Mouse (Mus musculus): ENCODE measurements around the gene St3gal6. TPM values are rescaled to one million over a fixed set of nuclear protein-coding genes. Genes with fewer than 3 reads are reported as not detected.

St3gal6 gene
- 10 to 100 TPM; 21.2 to 22.6 TPM for total RNA-seq (2021)
- long read RNA-seq, experiment 1, full-length matches to known transcripts = 3 of 6 reads
- long read RNA-seq, experiment 1, partial matches to known transcripts = 1 of 6 reads
- long read RNA-seq, experiment 1, other reads (novel, unspliced or antisense) = 2 of 6 reads
- long read RNA-seq, experiment 2, full-length matches to known transcripts = 3 of 8 reads
- long read RNA-seq, experiment 2, partial matches to known transcripts = 1 of 8 reads
- long read RNA-seq, experiment 2, other reads (novel, unspliced or antisense) = 4 of 8 reads

GRCm38 (mm10) chr16:58523972-58524850 lies at the start of gene St3gal6:
St3gal6 (minus strand) TSS chr16:58524243.
- intact Hi-C loops (cut with DNase I) = loop anchor here (5.0 kb wide), 2 partner anchors 98 to 203 kb away; partner anchors contain the start of gene Cldnd1
- H3K27ac ChIP-seq = peak within 1 kb of the TSS; percentile 90
- H3K4me3 ChIP-seq = peak within 1 kb of the TSS; percentile 57
- no peak for TF ChIP-seq CTCF (IDR thresholded peaks at IDR 0.05)
- no peak for DNase-seq (ENCODE audit: extremely low spot score in 1 of 2, low spot score in 2 of 2)

- Histone ChIP-seq H3K4me3 (no peak overlapping the region), H3K27ac (no peak overlapping the region)
- no peak for TF ChIP-seq CTCF (IDR thresholded peaks at IDR 0.05)
- intact Hi-C loops (cut with DNase I) = no loop called here
- no peak for DNase-seq (ENCODE audit: extremely low spot score in 1 of 2, low spot score in 2 of 2)
Observed at GRCm38 (mm10) chr16:58570694-58571264, 46.7 kb upstream of the St3gal6 start.

- intact Hi-C loops (cut with DNase I) = no loop called here
- no peak for DNase-seq (ENCODE audit: extremely low spot score in 1 of 2, low spot score in 2 of 2)
- H3K4me3 ChIP-seq = no peak overlapping the region
- H3K27ac ChIP-seq = no peak overlapping the region
- TF ChIP-seq CTCF (IDR thresholded peaks at IDR 0.05) = no peak
Observed at GRCm38 (mm10) chr16:58561196-58561595, 37.2 kb upstream of the St3gal6 start.

GRCm38 (mm10) chr16:58556067-58556830 lies 32.2 kb upstream of the St3gal6 start:
- no peak overlapping the region for H3K27ac ChIP-seq
- TF ChIP-seq CTCF (IDR thresholded peaks at IDR 0.05) = no peak
- intact Hi-C loops (cut with DNase I) = no loop called here
- no peak for DNase-seq (ENCODE audit: extremely low spot score in 1 of 2, low spot score in 2 of 2)
- H3K4me3 ChIP-seq = no peak overlapping the region

GRCm38 (mm10) chr16:58554673-58555072 lies 30.6 kb upstream of the St3gal6 start:
- DNase-seq (ENCODE audit: extremely low spot score in 1 of 2, low spot score in 2 of 2) = no peak
- Histone ChIP-seq H3K27ac (no peak overlapping the region), H3K4me3 (no peak overlapping the region)
- TF ChIP-seq CTCF (IDR thresholded peaks at IDR 0.05) = no peak
- intact Hi-C loops (cut with DNase I) = no loop called here

GRCm38 (mm10) chr16:58548042-58548441 lies 24.0 kb upstream of the St3gal6 start:
- Histone ChIP-seq H3K27ac (no peak overlapping the region), H3K4me3 (no peak overlapping the region)
- intact Hi-C loops (cut with DNase I) = no loop called here
- no peak for TF ChIP-seq CTCF (IDR thresholded peaks at IDR 0.05)
- DNase-seq (ENCODE audit: extremely low spot score in 1 of 2, low spot score in 2 of 2) = no peak

GRCm38 (mm10) chr16:58546128-58546527 lies 22.1 kb upstream of the St3gal6 start:
- DNase-seq (ENCODE audit: extremely low spot score in 1 of 2, low spot score in 2 of 2) = no peak
- no peak for TF ChIP-seq CTCF (IDR thresholded peaks at IDR 0.05)
- intact Hi-C loops (cut with DNase I) = no loop called here
- no peak overlapping the region for H3K27ac ChIP-seq
- H3K4me3 ChIP-seq = no peak overlapping the region

- intact Hi-C loops (cut with DNase I) = no loop called here
- H3K27ac ChIP-seq = no peak overlapping the region
- TF ChIP-seq CTCF (IDR thresholded peaks at IDR 0.05) = no peak
- no peak for DNase-seq (ENCODE audit: extremely low spot score in 1 of 2, low spot score in 2 of 2)
- no peak overlapping the region for H3K4me3 ChIP-seq
Observed at GRCm38 (mm10) chr16:58539490-58539889, 15.4 kb upstream of the St3gal6 start.

- DNase-seq (ENCODE audit: extremely low spot score in 1 of 2, low spot score in 2 of 2) = no peak
- no peak for TF ChIP-seq CTCF (IDR thresholded peaks at IDR 0.05)
- intact Hi-C loops (cut with DNase I) = no loop called here
- Histone ChIP-seq H3K27ac (no peak overlapping the region), H3K4me3 (no peak overlapping the region)
Observed at GRCm38 (mm10) chr16:58539011-58539410, 15.0 kb upstream of the St3gal6 start.

- no peak for TF ChIP-seq CTCF (IDR thresholded peaks at IDR 0.05)
- intact Hi-C loops (cut with DNase I) = no loop called here
Observed at GRCm38 (mm10) chr16:58536076-58536475, 12.0 kb upstream of the St3gal6 start.

GRCm38 (mm10) chr16:58535236-58535635 lies 11.2 kb upstream of the St3gal6 start:
- TF ChIP-seq CTCF (IDR thresholded peaks at IDR 0.05) = no peak
- no peak overlapping the region for H3K27ac ChIP-seq
- H3K4me3 ChIP-seq = no peak overlapping the region
- DNase-seq (ENCODE audit: extremely low spot score in 1 of 2, low spot score in 2 of 2) = no peak
- intact Hi-C loops (cut with DNase I) = no loop called here

More at GRCm38 (mm10) chr16:58536076-58536475, 12.0 kb upstream of the St3gal6 start:
- DNase-seq (ENCODE audit: extremely low spot score in 1 of 2, low spot score in 2 of 2) = no peak
- no peak overlapping the region for H3K4me3 ChIP-seq
- no peak overlapping the region for H3K27ac ChIP-seq

Data from left cerebral cortex, adult 2 months (tissue).